Mouse (Mus musculus): Measurements from ENCODE around the gene Ccm2l. TPM values are rescaled to one million over a fixed set of nuclear protein-coding genes. Genes with fewer than 3 reads are reported as not detected.

Gene Ccm2l
- polyA plus RNA-seq, 1 experiment: not detected

- no peak overlapping the region for H3K4me3 ChIP-seq (replicated peaks)
- no peaks in the 10 kb centered on the region for H3K36me3 ChIP-seq (replicated peaks; ENCODE audit: low read length)
- H3K4me1 ChIP-seq: peaks cover 10% of the 10 kb centered on the region
- H3K9me3 ChIP-seq: no peaks in the 10 kb centered on the region
- no peak for TF ChIP-seq GATA1 (IDR thresholded peaks at IDR 0.05; ENCODE audit: borderline replicate concordance, low read length)
- TF ChIP-seq FLI1 (IDR thresholded peaks at IDR 0.05; ENCODE audit: low read length): no peak
- H3K27me3 ChIP-seq (replicated peaks): peaks cover 87% of the 10 kb centered on the region
Measured at GRCm38 (mm10) chr2:153051095-153051494, 14.7 kb upstream of the Ccm2l start.

DNA sequence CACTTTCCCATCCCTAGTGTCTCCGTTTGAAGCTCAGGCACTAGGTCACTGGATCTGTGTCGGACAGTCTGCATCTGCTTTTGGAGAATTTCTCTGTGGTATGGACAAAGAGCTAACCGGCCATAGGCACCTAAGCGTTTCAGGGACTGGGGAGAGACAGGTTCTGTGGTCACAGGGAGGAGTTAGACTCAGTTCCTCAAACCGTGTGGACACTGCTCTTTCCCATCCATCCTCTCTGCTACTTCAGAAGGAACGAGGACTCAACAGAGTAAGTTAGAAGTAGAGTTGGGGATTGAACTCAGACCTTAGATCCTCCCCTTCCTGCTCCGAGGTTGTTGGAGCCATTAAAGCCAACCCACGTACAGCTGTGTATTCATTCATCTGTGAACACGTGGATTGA lies 14.2 kb upstream of the Ccm2l start:
- Histone ChIP-seq H3K4me3 (replicated peaks) (no peak overlapping the region), H3K36me3 (replicated peaks; ENCODE audit: low read length) (no peaks in the 10 kb centered on the region), H3K27me3 (replicated peaks) (peaks cover 86% of the 10 kb centered on the region), H3K9me3 (no peaks in the 10 kb centered on the region), H3K4me1 (peaks cover 8% of the 10 kb centered on the region)
- no peak for TF ChIP-seq GATA1 (IDR thresholded peaks at IDR 0.05; ENCODE audit: borderline replicate concordance, low read length)
- TF ChIP-seq FLI1 (IDR thresholded peaks at IDR 0.05; ENCODE audit: low read length): no peak

- Histone ChIP-seq H3K4me1 (peaks cover 8% of the 10 kb centered on the region), H3K27me3 (replicated peaks) (peaks cover 91% of the 10 kb centered on the region), H3K36me3 (replicated peaks; ENCODE audit: low read length) (no peaks in the 10 kb centered on the region), H3K9me3 (no peaks in the 10 kb centered on the region), H3K4me3 (replicated peaks) (no peak overlapping the region)
- no peak for TF ChIP-seq GATA1 (IDR thresholded peaks at IDR 0.05; ENCODE audit: borderline replicate concordance, low read length)
- no peak for TF ChIP-seq FLI1 (IDR thresholded peaks at IDR 0.05; ENCODE audit: low read length)
Measured at GRCm38 (mm10) chr2:153052700-153053351, 12.9 kb upstream of the Ccm2l start.

DNA sequence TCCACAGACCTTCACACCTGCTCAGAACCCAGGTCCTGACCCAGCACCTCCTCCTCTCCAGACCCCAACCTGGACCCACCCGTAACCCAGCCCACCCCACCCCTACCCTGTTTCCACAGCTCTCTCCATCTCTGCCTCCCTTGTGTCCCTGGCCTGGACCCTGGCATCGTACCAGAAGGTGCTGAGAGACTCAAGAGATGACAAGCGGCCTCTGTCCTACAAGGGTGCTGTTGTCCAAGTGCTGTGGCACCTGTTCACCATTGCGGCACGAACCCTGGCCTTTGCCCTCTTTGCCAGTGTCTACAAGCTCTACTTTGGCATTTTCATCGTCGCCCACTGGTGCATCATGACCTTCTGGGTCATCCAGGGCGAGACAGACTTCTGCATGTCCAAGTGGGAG lies 11.9 kb upstream of the Ccm2l start:
- peaks cover 91% of the 10 kb centered on the region for H3K27me3 ChIP-seq (replicated peaks)
- H3K4me3 ChIP-seq (replicated peaks): no peak overlapping the region
- TF ChIP-seq FLI1 (IDR thresholded peaks at IDR 0.05; ENCODE audit: low read length): no peak
- no peak for TF ChIP-seq GATA1 (IDR thresholded peaks at IDR 0.05; ENCODE audit: borderline replicate concordance, low read length)
- no peaks in the 10 kb centered on the region for H3K9me3 ChIP-seq
- no peaks in the 10 kb centered on the region for H3K36me3 ChIP-seq (replicated peaks; ENCODE audit: low read length)
- H3K4me1 ChIP-seq: peaks cover 8% of the 10 kb centered on the region

- no peak overlapping the region for H3K4me3 ChIP-seq (replicated peaks)
- H3K9me3 ChIP-seq: no peaks in the 10 kb centered on the region
- H3K4me1 ChIP-seq: peaks cover 8% of the 10 kb centered on the region
- TF ChIP-seq GATA1 (IDR thresholded peaks at IDR 0.05; ENCODE audit: borderline replicate concordance, low read length) (no peak), FLI1 (IDR thresholded peaks at IDR 0.05; ENCODE audit: low read length) (no peak)
- peaks cover 89% of the 10 kb centered on the region for H3K27me3 ChIP-seq (replicated peaks)
- no peaks in the 10 kb centered on the region for H3K36me3 ChIP-seq (replicated peaks; ENCODE audit: low read length)
Measured at GRCm38 (mm10) chr2:153055270-153055920, 10.4 kb upstream of the Ccm2l start.

GRCm38 (mm10) chr2:153058365-153058764 lies 7.4 kb upstream of the Ccm2l start:
- Histone ChIP-seq H3K4me3 (replicated peaks) (no peak overlapping the region), H3K4me1 (peaks cover under 1% of the 10 kb centered on the region), H3K36me3 (replicated peaks; ENCODE audit: low read length) (no peaks in the 10 kb centered on the region), H3K9me3 (no peaks in the 10 kb centered on the region), H3K27me3 (replicated peaks) (peaks cover 76% of the 10 kb centered on the region)
- TF ChIP-seq FLI1 (IDR thresholded peaks at IDR 0.05; ENCODE audit: low read length) (no peak), GATA1 (IDR thresholded peaks at IDR 0.05; ENCODE audit: borderline replicate concordance, low read length) (no peak)

GRCm38 (mm10) chr2:153060216-153060615 lies 5.5 kb upstream of the Ccm2l start:
- H3K4me3 ChIP-seq (replicated peaks): no peak overlapping the region
- TF ChIP-seq FLI1 (IDR thresholded peaks at IDR 0.05; ENCODE audit: low read length): no peak
- peaks cover 63% of the 10 kb centered on the region for H3K27me3 ChIP-seq (replicated peaks)
- H3K36me3 ChIP-seq (replicated peaks; ENCODE audit: low read length): no peaks in the 10 kb centered on the region
- H3K4me1 ChIP-seq: peaks cover 17% of the 10 kb centered on the region
- no peaks in the 10 kb centered on the region for H3K9me3 ChIP-seq

- Histone ChIP-seq H3K36me3 (replicated peaks; ENCODE audit: low read length) (no peaks in the 10 kb centered on the region), H3K9me3 (no peaks in the 10 kb centered on the region), H3K27me3 (replicated peaks) (peaks cover 57% of the 10 kb centered on the region), H3K4me3 (replicated peaks) (no peak overlapping the region), H3K4me1 (peaks cover 28% of the 10 kb centered on the region)
- TF ChIP-seq GATA1 (IDR thresholded peaks at IDR 0.05; ENCODE audit: borderline replicate concordance, low read length) (no peak), FLI1 (IDR thresholded peaks at IDR 0.05; ENCODE audit: low read length) (no peak)
Measured at GRCm38 (mm10) chr2:153063394-153063793, 2.4 kb upstream of the Ccm2l start.

DNA sequence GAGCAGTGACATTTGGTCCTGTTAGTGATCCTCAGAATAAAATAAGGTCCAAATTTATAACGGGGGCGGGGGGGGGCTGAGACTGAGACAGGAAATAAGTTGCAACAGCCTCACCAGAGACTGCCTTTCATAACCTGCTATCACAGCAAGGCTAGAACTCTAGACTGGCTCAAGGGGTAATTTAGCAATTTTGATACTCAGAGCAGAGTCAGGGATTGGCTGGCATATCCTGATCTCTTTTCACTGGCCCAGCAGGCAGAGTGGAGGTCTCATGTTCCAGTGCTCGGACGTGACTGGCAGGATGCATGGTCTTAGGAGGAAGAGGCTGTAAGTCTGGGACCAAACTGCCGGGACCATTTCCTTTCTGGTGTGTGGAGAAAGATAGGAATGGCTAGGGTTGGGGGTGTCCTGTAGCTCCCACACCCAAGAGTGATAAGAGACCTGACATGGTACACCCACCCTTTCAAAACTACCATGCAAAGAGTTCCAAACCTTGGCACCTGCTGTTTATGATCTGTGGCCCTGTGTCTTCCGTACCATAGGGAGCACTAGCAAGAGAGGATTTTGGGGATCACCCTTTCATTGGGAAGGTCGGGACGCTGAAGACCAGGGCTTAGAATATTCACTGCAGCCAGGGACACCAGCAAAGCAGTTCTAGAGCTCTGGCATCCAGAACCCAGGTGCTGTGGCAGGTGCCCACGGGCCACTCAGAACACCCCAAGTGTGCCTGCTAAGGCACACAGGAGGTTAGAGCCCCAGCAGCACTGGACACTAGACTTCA lies 1.4 kb upstream of the Ccm2l start:
- peaks cover 54% of the 10 kb centered on the region for H3K27me3 ChIP-seq (replicated peaks)
- H3K4me3 ChIP-seq (replicated peaks): no peak overlapping the region
- H3K9me3 ChIP-seq: no peaks in the 10 kb centered on the region
- H3K36me3 ChIP-seq (replicated peaks; ENCODE audit: low read length): no peaks in the 10 kb centered on the region
- no peak for TF ChIP-seq GATA1 (IDR thresholded peaks at IDR 0.05; ENCODE audit: borderline replicate concordance, low read length)
- no peak for TF ChIP-seq FLI1 (IDR thresholded peaks at IDR 0.05; ENCODE audit: low read length)
- H3K4me1 ChIP-seq: peaks cover 28% of the 10 kb centered on the region

- no peaks in the 10 kb centered on the region for H3K9me3 ChIP-seq
- TF ChIP-seq FLI1 (IDR thresholded peaks at IDR 0.05; ENCODE audit: low read length): no peak
- TF ChIP-seq GATA1 (IDR thresholded peaks at IDR 0.05; ENCODE audit: borderline replicate concordance, low read length): no peak
- no peak overlapping the region for H3K4me3 ChIP-seq (replicated peaks)
- peaks cover 48% of the 10 kb centered on the region for H3K27me3 ChIP-seq (replicated peaks)
- peaks cover 28% of the 10 kb centered on the region for H3K4me1 ChIP-seq
- no peaks in the 10 kb centered on the region for H3K36me3 ChIP-seq (replicated peaks; ENCODE audit: low read length)
Measured at GRCm38 (mm10) chr2:153066991-153067390, 1.2 kb downstream of the Ccm2l start.
